Mouse (Mus musculus) liver, embryonic 14.5 days (tissue): ENCODE measurements around the gene Slx1b. TPM values are rescaled to one million over a fixed set of nuclear protein-coding genes. Genes with fewer than 3 reads are reported as not detected.
"Not testable (repeated sequence)": the region's sequence is repeated elsewhere in the genome, so short reads cannot be mapped to it uniquely, and the experiment has no call there.

Experiments
- ATAC-seq: fragments of 200-750 bp; cut with Nextera tagmentation; 2 replicates; pipeline ENCODE4 v1.8.0; 2017; ENCODE audit warnings: moderate number of reproducible peaks, mild to moderate bottlenecking, moderate library complexity; ENCODE audit not compliant: insufficient read depth
- DNase-seq, 3 experiments: peaks; one replicate each; pipeline ENCODE4 v3.0.0-alpha.2; 2012 to 2013; ENCODE audit warnings: low read depth in 3 of 3, low spot score in 3 of 3
- H3K27ac ChIP-seq: fragments of 300-500 bp; sonication (generic); 2 replicates; pipeline ENCODE4 v1.5.1; 2014; ENCODE audit warnings: moderate library complexity, mild to moderate bottlenecking, control low read depth, inconsistent platforms
- H3K27me3 ChIP-seq: fragments of 300-500 bp; sonication (generic); 2 replicates; pipeline ENCODE4 v1.6.1; 2014; ENCODE audit warnings: mild to moderate bottlenecking, low read length, moderate library complexity; ENCODE audit not compliant: control insufficient read depth, insufficient read depth
- H3K36me3 ChIP-seq: fragments of 300-500 bp; sonication (generic); replicated peaks from 2 replicates; pipeline ENCODE4 v1.6.1; 2014; ENCODE audit warnings: low read depth; ENCODE audit not compliant: control insufficient read depth, insufficient read depth
- H3K4me1 ChIP-seq, 2 experiments: fragments of 200-500 bp in 1 of 2; fragments of 300-500 bp in 1 of 2; sonication (generic) in 1 of 2; replicated peaks; 2 replicates each; pipeline ENCODE4 v1.6.1; 2012 to 2014; ENCODE audit warnings: antibody characterized with exemption in 1 of 2, inconsistent platforms in 1 of 2, low read length in 1 of 2; ENCODE audit not compliant: control insufficient read depth in 2 of 2, insufficient read depth in 2 of 2
- H3K4me2 ChIP-seq: fragments of 300-500 bp; sonication (generic); 2 replicates; pipeline ENCODE4 v1.6.1; 2014; ENCODE audit warnings: low read depth, mild to moderate bottlenecking, control low read depth, moderate library complexity
- H3K4me3 ChIP-seq, 2 experiments: fragments of 200-500 bp in 1 of 2; fragments of 300-500 bp in 1 of 2; sonication (generic) in 1 of 2; 2 replicates each; pipeline ENCODE4 v1.5.1; 2012 to 2014; ENCODE audit warnings: low read depth in 2 of 2, low read length in 2 of 2, mild to moderate bottlenecking in 2 of 2, control low read depth in 1 of 2, inconsistent platforms in 1 of 2, moderate library complexity in 1 of 2; ENCODE audit not compliant: insufficient read depth in 1 of 2
- H3K9ac ChIP-seq: fragments of 300-500 bp; sonication (generic); replicated peaks from 2 replicates; pipeline ENCODE4 v1.6.1; 2014; ENCODE audit warnings: mild to moderate bottlenecking, control low read depth, moderate library complexity
- H3K9me3 ChIP-seq: fragments of 300-500 bp; sonication (generic); 2 replicates; pipeline ENCODE4 v1.6.1; 2016; ENCODE audit warnings: low read length, mixed read lengths; ENCODE audit not compliant: control insufficient read depth
- CTCF ChIP-seq: IDR thresholded peaks from 2 replicates; pipeline ENCODE4 v1.5.1; 2016; ENCODE audit warnings: antibody characterized with exemption, low read depth, control low read depth
- EP300 ChIP-seq: IDR thresholded peaks from 2 replicates; pipeline ENCODE4 v1.6.1; 2016; ENCODE audit warnings: antibody characterized with exemption, low read depth
- WGBS: fragments of 180-500 bp; shearing (Covaris S2); extraction: QIAGEN DNeasy Blood & Tissue Kit; methylation state at CpG from one replicate; pipeline ENCODE4 v1.1.7; 2014; ENCODE audit not compliant: insufficient replicate concordance; 5-methylcytosine and 5-hydroxymethylcytosine counted together
- polyA plus RNA-seq, 2 experiments: library from polyadenylated mRNA; depleted of rRNA in 1 of 2; stranded (reverse) in 1 of 2; unstranded in 1 of 2; fragments of >200 nt; fragmentation: Nextera tagmentation in 1 of 2; extraction: Ambion mirVana in 1 of 2; gene quantifications; 2 replicates each; pipeline versions ENCODE4 v1.2.1 to v1.2.3; 2012 to 2014

The Slx1b gene
- polyA plus RNA-seq, 2 experiments, result 1.8 to 5.7 TPM

GRCm38 (mm10) chr7:126643244-126643617, 52.4 kb downstream of the Slx1b start:
- DNase-seq, H3K27ac ChIP-seq, H3K4me3 ChIP-seq, H3K27me3 ChIP-seq, H3K9ac ChIP-seq, H3K4me2 ChIP-seq, H3K4me1 ChIP-seq, H3K36me3 ChIP-seq, H3K9me3 ChIP-seq: not testable (repeated sequence)
- WGBS, result 41% methylated on average over 3 of the region's 3 CpGs
- peak; percentile 73 for TF ChIP-seq CTCF
- peak; percentile 48; the same call in 1 of the 2 replicates for ATAC-seq

DNA sequence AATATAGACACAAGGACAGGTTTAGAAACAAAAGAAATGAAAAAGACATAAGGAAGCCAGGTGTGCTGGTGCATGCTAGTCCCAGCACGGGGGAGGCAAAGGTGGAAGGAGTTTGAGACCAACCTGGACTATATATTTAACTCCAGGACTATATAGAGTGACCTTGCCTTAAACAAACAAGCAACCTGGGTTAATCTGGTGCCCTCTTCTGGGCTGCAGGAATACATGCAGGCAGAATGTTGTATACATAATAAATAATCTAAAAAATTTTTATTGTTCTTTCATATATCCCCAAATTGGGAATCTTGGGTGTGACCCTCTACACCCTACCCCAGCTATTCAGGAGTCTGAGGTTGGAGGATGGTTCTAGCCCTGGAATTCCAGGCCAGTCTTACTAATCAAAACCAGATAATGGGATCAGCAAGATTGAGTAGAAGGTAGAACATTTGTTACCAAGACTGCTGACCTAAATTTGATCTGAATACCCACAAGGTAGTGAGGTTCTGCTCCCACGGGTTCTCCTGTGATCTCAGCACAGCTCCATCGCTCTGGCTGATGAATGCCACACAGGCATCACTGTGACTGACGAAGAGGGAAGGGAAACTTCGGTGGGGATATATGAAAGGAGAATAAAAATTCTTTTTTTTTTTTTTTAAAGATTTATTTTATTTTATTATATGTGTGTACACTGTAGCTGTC, 52.9 kb downstream of the Slx1b start:
- WGBS, result 50% methylated on average over 5 of the region's 5 CpGs
- no peak for DNase-seq

More for the DNA sequence above, 52.9 kb downstream of the Slx1b start:
- TF ChIP-seq CTCF (no peak; the same call in 1 of the 2 replicates), EP300 (no peak)
- Histone ChIP-seq H3K9ac (no peak overlapping the region), H3K4me2 (no peak overlapping the region), H3K36me3 (no peaks in the 10 kb centered on the region), H3K27me3 (no peaks in the 10 kb centered on the region), H3K9me3 (no peaks in the 10 kb centered on the region), H3K4me3 (no peak overlapping the region), H3K4me1 (no peaks in the 10 kb centered on the region), H3K27ac (no peak overlapping the region)
- ATAC-seq, result no peak

Other genes starting within 250 kb of the Slx1b start
- gene Atp2a1, start 232.7 kb downstream of the Slx1b start, polyA plus RNA-seq (2012; rRNA removed), result 0.15 and 0.16 TPM in 2 replicates
- gene Atp2a1, start 232.7 kb downstream of the Slx1b start, polyA plus RNA-seq (2014; fragmentation: Nextera tagmentation; extraction: Ambion mirVana), result 0.10 TPM in 1 of 2 replicates, not detected in the other
- gene Sh2b1, start 220.4 kb downstream of the Slx1b start, polyA plus RNA-seq (2012; rRNA removed), result 12.4 and 12.9 TPM in 2 replicates
- 8.3 and 9.5 TPM in 2 replicates for gene Sh2b1, start 220.4 kb downstream of the Slx1b start, polyA plus RNA-seq (2014; fragmentation: Nextera tagmentation; extraction: Ambion mirVana)
- gene Tufm, start 208.4 kb downstream of the Slx1b start, polyA plus RNA-seq (2012; rRNA removed), result 44.6 and 67.8 TPM in 2 replicates
- 73.2 and 82.9 TPM in 2 replicates for gene Tufm, start 208.4 kb downstream of the Slx1b start, polyA plus RNA-seq (2014; fragmentation: Nextera tagmentation; extraction: Ambion mirVana)
- 41.3 and 42.9 TPM in 2 replicates for gene Atxn2l, start 192.3 kb downstream of the Slx1b start, polyA plus RNA-seq (2012; rRNA removed)
- gene Atxn2l, start 192.3 kb downstream of the Slx1b start, polyA plus RNA-seq (2014; fragmentation: Nextera tagmentation; extraction: Ambion mirVana), result 17.3 and 24.3 TPM in 2 replicates
- gene Eif3c, start 129.4 kb downstream of the Slx1b start, polyA plus RNA-seq (2012; rRNA removed), result 45.7 and 58.0 TPM in 2 replicates
- gene Eif3c, start 129.4 kb downstream of the Slx1b start, polyA plus RNA-seq (2014; fragmentation: Nextera tagmentation; extraction: Ambion mirVana), result 94.4 and 96.2 TPM in 2 replicates
- 1.2 and 1.6 TPM in 2 replicates for gene Apobr, start 110.8 kb downstream of the Slx1b start, polyA plus RNA-seq (2012; rRNA removed)
- 0.69 TPM in 2 replicates for gene Apobr, start 110.8 kb downstream of the Slx1b start, polyA plus RNA-seq (2014; fragmentation: Nextera tagmentation; extraction: Ambion mirVana)
- gene Cln3, start 110.0 kb downstream of the Slx1b start, polyA plus RNA-seq (2012; rRNA removed), result 8.4 and 8.8 TPM in 2 replicates
- 7.2 and 9.7 TPM in 2 replicates for gene Cln3, start 110.0 kb downstream of the Slx1b start, polyA plus RNA-seq (2014; fragmentation: Nextera tagmentation; extraction: Ambion mirVana)
- 0.07 TPM in 1 of 2 replicates, not detected in the other for gene Il27, start 100.8 kb downstream of the Slx1b start, polyA plus RNA-seq (2012; rRNA removed)
- gene Il27, start 100.8 kb downstream of the Slx1b start, polyA plus RNA-seq (2014; fragmentation: Nextera tagmentation; extraction: Ambion mirVana), result not detected in 2 replicates
- gene Nupr1, start 64.9 kb downstream of the Slx1b start, polyA plus RNA-seq (2012; rRNA removed), result 1.9 and 2.6 TPM in 2 replicates
- 1.3 and 3.2 TPM in 2 replicates for gene Nupr1, start 64.9 kb downstream of the Slx1b start, polyA plus RNA-seq (2014; fragmentation: Nextera tagmentation; extraction: Ambion mirVana)
- gene Sgf29, start 46.5 kb downstream of the Slx1b start, polyA plus RNA-seq (2012; rRNA removed), result 19.5 and 24.7 TPM in 2 replicates
- gene Sgf29, start 46.5 kb downstream of the Slx1b start, polyA plus RNA-seq (2014; fragmentation: Nextera tagmentation; extraction: Ambion mirVana), result 23.6 and 34.4 TPM in 2 replicates
- 4.5 and 6.4 TPM in 2 replicates for gene Sult1a1, start 19.4 kb downstream of the Slx1b start, polyA plus RNA-seq (2012; rRNA removed)
- gene Sult1a1, start 19.4 kb downstream of the Slx1b start, polyA plus RNA-seq (2014; fragmentation: Nextera tagmentation; extraction: Ambion mirVana), result 13.1 and 15.2 TPM in 2 replicates
- gene Bola2, start 383 bp downstream of the Slx1b start, polyA plus RNA-seq (2012; rRNA removed), result 35.8 and 69.8 TPM in 2 replicates
- 97.2 and 111 TPM in 2 replicates for gene Bola2, start 383 bp downstream of the Slx1b start, polyA plus RNA-seq (2014; fragmentation: Nextera tagmentation; extraction: Ambion mirVana)
- gene Coro1a, start 12.0 kb upstream of the Slx1b start, polyA plus RNA-seq (2012; rRNA removed), result 48.0 and 52.5 TPM in 2 replicates
- gene Coro1a, start 12.0 kb upstream of the Slx1b start, polyA plus RNA-seq (2014; fragmentation: Nextera tagmentation; extraction: Ambion mirVana), result 65.6 and 81.5 TPM in 2 replicates
- gene Mapk3, start 63.8 kb upstream of the Slx1b start, polyA plus RNA-seq (2012; rRNA removed), result 35.9 and 39.8 TPM in 2 replicates
- gene Mapk3, start 63.8 kb upstream of the Slx1b start, polyA plus RNA-seq (2014; fragmentation: Nextera tagmentation; extraction: Ambion mirVana), result 14.4 and 15.5 TPM in 2 replicates
- gene Gdpd3, start 70.5 kb upstream of the Slx1b start, polyA plus RNA-seq (2012; rRNA removed), result 1.3 and 2.0 TPM in 2 replicates
- gene Gdpd3, start 70.5 kb upstream of the Slx1b start, polyA plus RNA-seq (2014; fragmentation: Nextera tagmentation; extraction: Ambion mirVana), result 0.27 and 0.59 TPM in 2 replicates
- gene Ypel3, start 81.2 kb upstream of the Slx1b start, polyA plus RNA-seq (2012; rRNA removed), result 69.9 and 74.2 TPM in 2 replicates
- gene Ypel3, start 81.2 kb upstream of the Slx1b start, polyA plus RNA-seq (2014; fragmentation: Nextera tagmentation; extraction: Ambion mirVana), result 76.0 and 83.3 TPM in 2 replicates
- 1.3 and 1.5 TPM in 2 replicates for gene Tbx6, start 85.7 kb upstream of the Slx1b start, polyA plus RNA-seq (2012; rRNA removed)
- gene Tbx6, start 85.7 kb upstream of the Slx1b start, polyA plus RNA-seq (2014; fragmentation: Nextera tagmentation; extraction: Ambion mirVana), result 0.43 and 0.47 TPM in 2 replicates
- gene Ppp4c, start 96.7 kb upstream of the Slx1b start, polyA plus RNA-seq (2012; rRNA removed), result 81.8 and 83.2 TPM in 2 replicates
- 105 and 117 TPM in 2 replicates for gene Ppp4c, start 96.7 kb upstream of the Slx1b start, polyA plus RNA-seq (2014; fragmentation: Nextera tagmentation; extraction: Ambion mirVana)
- gene Fam57b, start 101.9 kb upstream of the Slx1b start, polyA plus RNA-seq (2012; rRNA removed), result 0.19 and 0.24 TPM in 2 replicates
- gene Fam57b, start 101.9 kb upstream of the Slx1b start, polyA plus RNA-seq (2014; fragmentation: Nextera tagmentation; extraction: Ambion mirVana), result not detected in 2 replicates
- not detected in 2 replicates for gene 4930451I11Rik, start 135.9 kb upstream of the Slx1b start, polyA plus RNA-seq (2012; rRNA removed)
- gene 4930451I11Rik, start 135.9 kb upstream of the Slx1b start, polyA plus RNA-seq (2014; fragmentation: Nextera tagmentation; extraction: Ambion mirVana), result not detected in 2 replicates
- gene Doc2a, start 151.6 kb upstream of the Slx1b start, polyA plus RNA-seq (2012; rRNA removed), result 0.02 TPM in 1 of 2 replicates, not detected in the other
- gene Doc2a, start 151.6 kb upstream of the Slx1b start, polyA plus RNA-seq (2014; fragmentation: Nextera tagmentation; extraction: Ambion mirVana), result 0.18 TPM in 1 of 2 replicates, not detected in the other
- gene Hirip3, start 166.2 kb upstream of the Slx1b start, polyA plus RNA-seq (2012; rRNA removed), result 24.7 and 58.1 TPM in 2 replicates
- gene Hirip3, start 166.2 kb upstream of the Slx1b start, polyA plus RNA-seq (2014; fragmentation: Nextera tagmentation; extraction: Ambion mirVana), result 5.2 and 5.6 TPM in 2 replicates
- gene Ino80e, start 166.6 kb upstream of the Slx1b start, polyA plus RNA-seq (2012; rRNA removed), result 22.7 and 25.1 TPM in 2 replicates
- gene Ino80e, start 166.6 kb upstream of the Slx1b start, polyA plus RNA-seq (2014; fragmentation: Nextera tagmentation; extraction: Ambion mirVana), result 36.6 and 40.6 TPM in 2 replicates
- 16.2 and 16.3 TPM in 2 replicates for gene Taok2, start 188.9 kb upstream of the Slx1b start, polyA plus RNA-seq (2012; rRNA removed)
- gene Taok2, start 188.9 kb upstream of the Slx1b start, polyA plus RNA-seq (2014; fragmentation: Nextera tagmentation; extraction: Ambion mirVana), result 6.3 and 7.0 TPM in 2 replicates
- 10.8 and 15.3 TPM in 2 replicates for gene Tmem219, start 227.1 kb upstream of the Slx1b start, polyA plus RNA-seq (2012; rRNA removed)
- 15.7 and 17.1 TPM in 2 replicates for gene Tmem219, start 227.1 kb upstream of the Slx1b start, polyA plus RNA-seq (2014; fragmentation: Nextera tagmentation; extraction: Ambion mirVana)
- gene Kctd13, start 233.1 kb upstream of the Slx1b start, polyA plus RNA-seq (2012; rRNA removed), result 4.0 and 4.3 TPM in 2 replicates
- gene Kctd13, start 233.1 kb upstream of the Slx1b start, polyA plus RNA-seq (2014; fragmentation: Nextera tagmentation; extraction: Ambion mirVana), result 3.0 and 4.8 TPM in 2 replicates